Mouse (Mus musculus) adrenal gland, postnatal 4 days (tissue): ENCODE data around the gene Traf3ip3. TPM values are rescaled to one million over a fixed set of nuclear protein-coding genes. Genes with fewer than 3 reads are reported as not detected.

Experiments
- DNase-seq, 2 experiments: peaks; one replicate each; pipeline ENCODE4 v3.0.0; 2021 to 2022; ENCODE audit warnings: low spot score in 2 of 2, mixed read lengths in 2 of 2
- total RNA-seq, 2 experiments: library from RNA; stranded (reverse); gene quantifications; 2 replicates each; pipeline ENCODE4 v1.2.3; 2021

Traf3ip3 gene
- total RNA-seq, 2 experiments from 2014 or later: 3.5 to 7.7 TPM

DNA sequence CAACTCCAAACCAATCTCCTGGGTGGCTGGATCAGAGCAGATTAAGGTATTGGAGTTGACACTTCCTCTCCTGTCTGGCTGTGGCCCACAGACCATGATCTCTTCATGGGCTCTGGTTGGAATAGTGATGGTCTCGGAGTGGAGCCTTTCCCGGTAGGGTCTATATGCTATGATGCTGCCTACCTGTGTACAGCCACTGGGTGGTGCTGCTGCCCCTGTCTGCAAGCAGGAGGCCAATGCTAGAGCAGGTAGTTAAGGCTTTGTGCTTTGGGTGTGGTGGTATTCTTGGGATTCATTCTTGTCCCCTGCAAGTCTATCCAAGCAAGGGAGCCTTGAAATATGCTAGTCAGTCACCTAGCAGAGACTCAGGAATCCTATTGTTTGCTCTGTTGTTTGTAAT lies 6.7 kb upstream of the Traf3ip3 start:
- DNase-seq: peak in 1 of 2 experiments; percentile 11

DNA sequence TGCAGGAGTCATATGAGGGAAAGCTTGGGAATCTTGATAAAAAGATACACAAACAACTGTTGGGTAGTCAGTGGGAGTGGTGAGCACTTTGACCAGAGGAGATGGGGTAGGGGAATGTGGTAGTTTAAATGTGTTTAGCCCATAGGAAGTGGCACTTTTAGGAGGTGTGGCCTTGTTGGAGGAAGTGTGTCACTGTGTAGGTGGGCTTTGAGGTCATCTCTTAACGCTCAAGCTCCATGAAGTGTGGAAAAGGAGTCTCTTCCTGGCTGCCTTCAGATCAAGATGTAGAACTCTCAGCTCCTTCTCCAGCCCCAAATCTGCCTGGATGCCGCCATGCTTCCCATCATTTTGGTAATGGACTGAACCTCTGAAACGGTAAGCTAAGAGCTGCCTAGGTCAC lies 6.0 kb upstream of the Traf3ip3 start, which contains the start of gene Lamb3:
Gene Lamb3 (plus strand): TSS at position 197 of the 400 bp plus-strand sequence.
- no peak for DNase-seq

DNA sequence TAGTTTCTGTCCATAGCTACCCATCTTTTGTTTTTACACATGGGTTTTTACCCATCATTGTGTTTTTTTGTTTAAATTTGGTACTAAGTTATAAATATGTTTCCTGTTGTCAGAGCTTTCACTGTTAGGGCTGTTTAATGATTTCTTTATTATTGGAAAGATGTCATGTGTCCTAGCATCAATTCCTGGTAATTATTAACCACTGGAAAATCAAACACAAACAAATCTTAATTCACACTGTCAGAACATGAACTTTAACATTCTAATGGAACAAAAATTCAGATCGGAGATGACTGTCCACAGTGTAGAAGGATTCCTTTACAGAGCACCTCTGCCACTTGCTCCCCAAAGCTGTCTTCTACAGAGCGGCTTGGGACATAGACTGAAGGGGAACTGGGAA lies 3.9 kb upstream of the Traf3ip3 start:
- DNase-seq: no peak

DNA sequence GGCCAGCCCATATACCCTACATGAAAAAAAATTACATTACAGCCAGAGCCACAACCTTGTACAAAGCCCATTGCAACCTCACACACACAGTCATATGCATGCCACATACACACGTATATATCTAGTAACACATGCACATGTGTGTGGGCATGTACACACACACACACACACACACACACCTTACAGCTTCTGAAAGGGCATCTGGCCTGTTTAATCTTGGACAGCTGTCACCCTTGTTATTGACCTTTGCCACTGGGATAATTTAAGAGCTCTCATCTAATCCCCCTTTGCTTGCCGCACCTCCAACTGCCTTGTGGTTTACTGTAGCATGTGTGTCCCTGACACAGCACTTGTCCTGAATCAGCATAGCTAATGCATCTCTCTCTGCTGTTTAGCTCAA lies 2.3 kb upstream of the Traf3ip3 start:
- no peak for DNase-seq

DNA sequence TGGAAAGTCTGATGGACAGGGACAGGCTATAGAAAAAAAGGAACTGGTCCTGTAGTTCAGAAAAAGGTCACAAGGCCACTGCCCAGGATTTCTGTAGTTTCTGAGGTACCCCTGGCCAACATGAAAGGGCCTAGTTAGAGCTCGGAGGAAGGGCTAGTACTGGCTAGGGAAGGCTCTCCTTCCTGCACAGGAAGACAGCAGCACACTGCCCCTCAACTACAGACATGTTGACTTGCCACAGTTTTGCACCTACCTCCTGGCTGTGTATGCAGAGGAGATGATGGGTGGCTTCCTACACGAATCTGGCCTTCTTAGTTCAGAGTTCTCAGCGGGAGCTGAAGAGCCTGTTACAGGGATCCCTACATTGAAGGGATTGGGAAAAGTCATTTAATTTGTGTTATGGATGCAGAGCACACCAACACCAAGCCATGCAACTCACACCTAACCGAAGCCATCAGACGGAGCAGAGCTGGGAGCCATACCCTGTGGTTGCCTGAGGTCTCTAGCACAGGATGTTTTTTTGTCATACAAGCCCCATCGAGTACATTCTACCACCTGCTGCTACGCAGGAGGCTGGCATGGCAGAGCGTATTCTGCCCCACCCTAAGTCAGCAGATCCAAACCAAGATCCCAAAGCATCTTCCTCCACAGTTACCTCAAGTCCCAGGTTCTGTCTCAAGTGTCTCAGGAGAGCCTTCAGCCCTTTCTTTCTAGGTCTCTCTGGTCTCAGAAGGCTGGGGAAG lies 692 bp downstream of the Traf3ip3 start:
- no peak for DNase-seq

DNA sequence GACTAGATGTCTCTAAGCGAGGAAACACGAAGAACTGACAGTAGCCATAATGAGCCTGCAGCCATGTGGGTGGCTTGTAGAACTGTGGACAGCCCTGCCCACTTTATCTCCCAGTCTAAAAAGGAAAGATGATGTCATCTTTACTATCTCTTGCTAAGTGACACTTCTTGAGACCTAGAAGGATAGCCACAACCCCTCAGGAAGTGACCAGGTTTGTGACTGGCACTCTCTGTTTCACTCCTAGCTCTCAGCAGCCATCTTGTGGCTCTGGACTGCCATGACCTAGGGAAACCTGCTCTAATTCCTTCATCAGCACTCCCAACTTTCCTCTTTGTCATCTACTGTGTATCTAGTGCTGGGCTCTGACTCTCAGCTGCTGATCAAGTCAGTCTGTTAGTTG lies 3.2 kb downstream of the Traf3ip3 start:
- DNase-seq: no peak

DNA sequence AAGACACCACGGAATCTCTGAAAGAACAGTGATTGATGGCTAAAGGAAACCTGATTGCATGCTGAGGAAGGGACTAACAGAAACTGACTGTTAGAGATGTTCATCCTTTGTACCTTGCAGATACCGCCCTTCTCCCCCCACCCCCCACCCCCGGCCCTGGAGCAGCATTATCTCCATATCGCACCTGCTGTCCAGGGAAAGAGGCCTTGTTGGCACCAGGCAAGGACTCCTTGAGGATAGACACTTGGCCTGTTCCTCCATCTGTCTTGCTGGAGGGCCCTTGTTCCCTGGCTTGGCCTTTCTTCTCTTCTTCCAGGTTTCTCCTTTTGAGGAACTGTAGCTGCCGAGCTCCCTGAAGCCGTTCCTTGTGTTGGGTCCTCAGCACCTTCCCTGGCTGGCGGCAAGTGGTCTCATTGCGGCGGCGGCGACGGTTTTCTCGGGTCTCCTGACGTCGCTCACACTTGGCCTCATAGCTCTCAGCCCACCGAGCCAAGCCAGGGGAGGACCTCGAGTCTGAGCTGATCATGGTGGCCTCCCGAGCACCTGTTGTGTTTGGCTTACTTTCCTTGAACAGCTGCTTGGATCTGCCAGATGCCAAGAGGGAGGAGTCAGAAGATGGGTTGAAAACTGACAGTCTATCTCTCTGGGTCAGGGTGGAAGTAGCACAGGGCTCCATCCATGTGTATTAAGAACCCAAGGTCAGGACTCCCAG lies 3.9 kb downstream of the Traf3ip3 start:
- DNase-seq: no peak

DNA sequence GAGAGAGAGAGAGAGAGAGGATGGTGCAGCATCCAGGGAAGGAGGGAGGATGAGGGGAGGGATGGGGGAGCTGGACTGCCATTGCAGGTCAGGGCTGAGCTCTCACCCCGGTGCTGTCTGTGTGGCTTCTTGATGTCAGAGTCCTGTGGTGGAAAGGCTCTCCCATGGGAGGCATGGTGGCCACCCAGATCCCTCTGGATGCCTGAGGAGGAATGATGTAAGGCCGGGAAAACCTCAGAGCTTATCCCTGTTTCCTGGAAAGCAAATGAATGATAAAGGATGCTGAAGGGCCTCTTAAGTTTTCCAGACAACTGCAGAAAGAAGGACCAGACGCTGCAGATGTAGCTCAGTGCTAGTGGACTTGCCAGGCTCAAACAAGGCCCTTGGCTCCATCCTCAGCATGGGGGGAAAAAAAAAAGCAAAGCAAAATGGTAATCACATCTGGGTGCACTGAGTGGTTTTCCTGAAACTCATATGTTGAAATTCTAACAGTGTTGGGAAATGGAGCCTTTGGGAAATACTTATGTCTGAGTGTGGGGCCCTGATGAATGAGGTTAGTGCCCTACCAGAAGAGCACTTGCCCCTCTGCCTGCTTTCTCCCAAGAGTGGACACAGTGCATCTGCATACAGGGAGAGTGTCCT lies 6.2 kb downstream of the Traf3ip3 start:
- DNase-seq: no peak

DNA sequence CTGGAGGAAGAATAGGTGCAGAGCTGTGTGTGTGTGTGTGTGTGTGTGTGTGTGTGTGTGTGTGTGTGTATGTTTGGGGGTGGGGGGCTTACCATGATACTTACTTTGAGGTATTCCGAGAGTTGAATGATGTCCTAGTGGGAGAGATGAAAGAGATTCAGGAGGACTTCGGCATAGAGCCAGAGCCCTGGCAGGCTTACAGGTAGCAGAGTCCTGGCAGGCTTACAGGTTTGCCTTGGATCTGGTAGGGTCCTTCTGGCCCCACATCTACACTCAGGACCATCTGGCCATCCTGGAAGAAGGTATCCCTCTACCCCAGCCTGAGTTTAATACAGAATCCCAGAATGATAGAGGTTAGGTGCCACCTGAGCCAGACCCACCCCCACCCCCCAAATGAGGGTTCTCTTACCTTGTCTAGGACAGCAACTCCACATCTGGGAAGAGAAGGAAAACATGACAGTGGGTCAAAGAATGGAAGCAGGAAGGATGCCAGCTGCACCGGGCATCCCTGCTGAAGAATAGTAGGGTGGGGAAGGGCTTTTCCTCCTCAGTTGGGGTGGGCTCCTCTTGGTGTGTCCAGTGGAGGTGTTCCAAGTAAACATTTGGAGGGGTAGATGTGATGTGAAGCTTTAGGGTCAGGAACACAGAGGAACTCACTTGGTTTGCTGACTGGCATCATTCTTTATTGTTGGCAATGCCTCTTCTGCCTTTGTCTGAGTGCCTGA lies 6.9 kb downstream of the Traf3ip3 start:
- no peak for DNase-seq

DNA sequence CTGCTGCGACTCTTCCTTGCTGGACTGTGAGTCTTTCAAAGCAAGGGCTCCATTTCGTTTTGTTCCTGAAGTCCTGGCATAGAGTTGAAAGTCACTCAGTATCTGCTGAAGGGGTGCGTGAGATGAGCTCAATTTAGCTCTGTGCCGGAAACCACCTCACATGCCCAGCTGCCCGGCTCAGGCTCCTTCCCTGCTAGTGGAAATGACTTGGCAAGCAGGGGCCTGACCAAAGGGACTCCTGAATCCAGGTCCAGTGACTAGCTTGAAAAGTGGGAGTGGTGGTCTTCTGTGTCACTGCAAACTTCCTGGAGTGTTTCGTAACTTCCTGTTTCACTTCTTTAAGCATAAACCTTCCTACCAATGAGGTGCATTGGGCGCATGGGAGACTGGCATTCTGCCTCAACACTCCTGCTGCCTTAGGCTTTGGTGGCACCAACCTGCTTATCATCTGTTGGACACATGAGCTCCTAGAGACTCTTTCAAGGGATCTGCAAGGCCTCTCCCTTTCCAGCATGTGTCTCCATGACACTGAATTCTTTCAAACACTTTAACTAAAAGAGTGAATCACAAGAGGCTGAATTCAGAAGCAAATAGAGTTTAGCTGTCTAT lies 9.7 kb downstream of the Traf3ip3 start:
- DNase-seq: no peak

DNA sequence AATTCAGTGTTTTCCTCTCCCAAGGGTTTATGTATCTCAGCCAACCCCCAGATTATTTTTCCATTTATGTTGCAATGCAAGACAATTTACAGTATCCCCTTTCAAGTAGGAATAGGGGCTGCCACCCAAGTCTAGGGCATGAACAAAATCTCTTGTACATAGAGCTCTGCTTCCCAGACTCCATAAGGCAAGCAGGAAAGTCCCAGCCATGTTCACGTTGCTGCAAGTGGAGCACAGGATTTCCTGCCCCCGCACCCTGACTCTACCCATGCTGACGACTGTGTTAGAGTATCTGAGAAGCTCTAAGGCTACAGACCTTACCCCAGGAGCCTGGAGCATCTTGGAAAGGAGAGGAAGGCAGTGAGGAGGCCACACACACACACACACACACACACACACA lies 11.7 kb downstream of the Traf3ip3 start:
- no peak for DNase-seq

DNA sequence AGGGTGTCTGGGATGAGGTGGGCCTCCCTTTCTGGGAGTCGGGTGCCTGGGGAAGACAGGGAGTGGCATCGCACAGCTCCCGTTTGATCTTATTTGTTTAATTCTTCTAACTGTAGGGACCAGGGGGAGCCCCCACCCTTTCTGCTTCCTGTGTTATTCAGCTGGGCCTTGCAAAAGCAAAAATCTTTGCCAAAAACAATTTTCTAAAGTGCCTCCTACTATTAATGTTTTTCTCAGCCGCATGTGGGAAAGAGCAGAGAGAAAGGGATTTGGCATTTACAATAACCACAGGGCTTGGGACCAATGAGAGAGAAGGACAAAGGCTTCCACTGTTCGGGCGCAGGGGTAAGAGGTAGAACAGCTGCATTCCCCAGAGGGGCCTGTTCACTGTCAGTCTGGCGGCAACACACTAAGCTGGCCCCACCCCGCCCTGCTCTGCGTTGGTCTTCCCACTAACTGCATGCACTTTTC lies 12.3 kb downstream of the Traf3ip3 start:
- DNase-seq: no peak

DNA sequence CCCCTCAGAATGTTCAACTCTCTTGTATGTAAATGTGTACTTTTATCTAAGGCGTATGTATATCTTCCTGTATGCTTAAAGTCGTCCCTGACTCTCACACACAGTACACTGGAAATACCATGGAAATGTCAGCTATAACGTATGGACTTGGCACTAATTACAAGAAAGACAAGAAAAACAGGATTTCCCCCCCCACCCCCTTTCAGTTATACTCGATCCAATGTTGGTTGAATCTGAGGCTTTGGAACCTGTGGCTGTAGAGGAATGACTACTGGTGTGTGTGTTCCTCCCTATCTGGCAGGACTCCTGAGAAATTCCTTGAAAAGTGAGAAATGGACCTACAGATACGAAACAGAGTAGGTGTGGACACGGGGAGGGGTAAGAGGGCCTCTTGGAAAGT lies 13.2 kb downstream of the Traf3ip3 start:
- no peak for DNase-seq

DNA sequence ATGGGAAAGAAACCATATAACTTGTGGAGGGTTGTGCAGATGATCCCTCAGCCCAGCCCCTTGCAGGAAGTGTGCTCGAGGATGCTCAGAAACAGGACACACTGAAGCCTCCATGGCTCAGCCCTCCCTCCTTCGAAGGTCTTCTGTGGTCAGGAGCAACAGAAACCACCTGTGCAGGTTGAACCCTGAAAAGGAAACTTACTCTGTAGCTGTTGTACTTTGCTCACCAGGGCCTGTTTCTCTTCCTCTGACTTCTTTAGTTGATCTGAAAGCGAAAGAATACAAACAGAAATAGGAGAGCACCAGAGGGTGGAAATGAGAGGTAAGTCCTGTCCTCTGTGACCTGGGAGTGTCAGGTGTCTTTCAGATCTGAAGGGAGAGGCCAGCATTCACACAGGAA lies 20.4 kb downstream of the Traf3ip3 start:
- DNase-seq: no peak

DNA sequence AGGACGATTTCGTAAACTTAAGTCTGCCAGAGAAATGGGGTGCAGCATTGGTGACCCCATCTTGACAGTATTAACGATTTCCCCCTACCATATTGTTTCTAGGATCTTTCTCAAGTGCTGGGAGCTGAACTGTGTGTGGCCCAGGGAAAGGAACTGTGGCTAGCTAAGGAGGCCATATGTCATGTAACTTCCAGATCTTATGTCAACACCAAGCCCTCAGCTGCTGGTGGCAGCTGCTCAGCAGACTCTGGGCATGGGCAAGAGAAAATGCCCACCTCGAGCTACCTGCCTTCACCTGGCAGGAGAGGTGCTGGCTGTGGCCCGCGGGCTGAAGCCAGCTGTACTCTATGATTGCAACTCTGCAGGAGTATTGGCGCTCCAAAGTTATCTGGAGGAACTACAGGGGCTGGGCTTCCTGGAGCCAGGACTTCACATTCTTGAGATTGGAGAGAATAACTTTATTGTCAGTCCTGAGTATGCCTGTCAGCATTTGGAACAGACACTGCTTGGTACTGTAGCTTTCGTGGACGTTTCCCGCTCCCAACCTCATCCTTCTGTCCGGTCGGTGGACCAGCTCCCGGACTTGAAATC lies 27.3 kb downstream of the Traf3ip3 start:
- no peak for DNase-seq

DNA sequence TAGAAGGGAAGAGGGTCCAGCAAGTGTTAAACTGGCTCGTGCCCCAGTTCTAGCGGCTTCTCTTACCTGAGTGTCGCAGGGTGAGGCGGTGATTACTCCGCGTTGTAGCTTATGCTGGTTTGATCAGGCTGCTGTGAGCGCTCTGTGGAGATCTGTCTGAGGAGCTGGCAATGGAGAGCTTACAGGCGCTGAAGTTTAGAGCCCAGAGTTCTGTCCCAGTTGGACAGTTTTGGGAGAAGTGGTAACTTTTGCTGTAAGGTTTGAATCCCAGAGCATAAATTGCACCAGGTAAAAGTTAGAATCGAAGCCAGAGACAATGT lies 27.7 kb downstream of the Traf3ip3 start:
- no peak for DNase-seq

DNA sequence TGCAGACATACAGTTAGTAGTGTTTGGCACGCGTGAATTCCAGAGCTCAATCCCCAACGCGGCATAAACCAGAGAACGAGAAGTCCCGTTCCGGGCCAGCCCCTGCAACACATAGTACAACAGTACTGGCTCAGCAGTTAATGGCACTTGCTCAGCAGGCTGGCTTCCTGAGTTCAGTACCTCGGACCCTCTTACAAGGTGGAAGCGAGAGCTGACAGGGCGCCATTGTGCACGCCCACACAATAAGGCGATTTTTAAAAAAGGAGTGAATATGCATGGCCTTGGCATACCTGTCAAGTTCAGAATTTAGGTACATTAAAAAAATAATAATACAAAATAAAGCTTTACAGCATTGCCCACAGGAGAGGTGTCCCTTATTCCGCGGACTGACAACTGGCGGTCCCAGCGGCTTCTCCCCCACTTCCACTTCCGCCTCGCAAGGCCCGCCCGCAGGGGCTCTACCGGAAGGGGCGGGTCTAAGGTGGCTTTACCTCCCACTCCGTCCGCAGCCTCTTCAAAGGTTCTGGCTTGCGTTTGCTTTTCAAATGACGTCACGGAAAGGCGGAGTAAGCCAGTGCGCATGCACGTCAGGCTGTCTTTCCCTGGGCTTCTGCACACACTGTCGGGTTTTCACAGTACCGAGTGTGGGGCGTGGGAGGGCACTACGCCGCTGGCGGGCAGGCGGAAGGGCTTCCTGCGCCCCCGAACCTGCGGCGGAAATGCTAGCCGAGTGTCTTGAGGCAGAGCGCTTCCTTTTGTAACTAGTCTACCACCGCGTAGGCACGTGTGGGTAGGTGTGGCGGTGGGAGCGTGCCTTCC lies 28.3 kb downstream of the Traf3ip3 start:
- peak; percentile 67 to 86 for DNase-seq

DNA sequence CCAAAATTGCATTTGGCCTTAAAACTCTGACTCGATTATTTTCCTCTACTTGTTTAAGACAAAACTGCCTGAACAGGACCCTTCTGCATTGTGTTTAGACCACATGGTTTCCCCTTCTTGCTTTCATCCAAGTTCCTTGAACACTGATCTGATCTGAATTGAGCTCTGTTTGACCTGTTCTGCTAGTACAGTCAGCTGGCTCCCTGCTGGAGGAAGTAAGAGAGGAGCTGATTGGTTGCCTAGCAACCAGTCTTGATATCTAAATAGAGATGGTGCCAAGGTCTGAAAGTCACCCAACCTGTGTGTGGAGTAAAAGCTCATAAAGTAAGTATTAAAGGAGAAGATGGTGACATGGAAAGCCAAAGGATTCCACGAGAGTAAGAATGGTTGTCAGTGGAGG lies 31.6 kb downstream of the Traf3ip3 start:
- no peak for DNase-seq

DNA sequence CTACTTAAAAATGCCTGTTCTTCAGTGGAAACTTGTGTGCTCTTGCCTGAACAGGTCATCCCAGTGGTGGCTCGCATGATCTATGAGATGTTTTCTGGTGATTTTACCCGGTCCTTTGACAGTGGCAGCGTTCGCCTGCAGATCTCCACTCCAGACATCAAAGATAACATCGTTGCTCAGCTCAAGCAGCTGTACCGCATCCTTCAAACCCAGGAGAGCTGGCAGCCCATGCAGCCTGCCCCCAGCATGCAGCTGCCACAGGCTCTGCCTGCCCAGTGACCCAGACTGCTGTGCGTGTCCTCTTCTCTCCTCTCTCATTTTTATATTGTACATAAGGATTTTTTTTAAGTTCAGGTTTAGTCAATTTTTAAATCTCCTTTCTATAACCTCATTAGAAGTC lies 32.3 kb downstream of the Traf3ip3 start:
- no peak for DNase-seq

DNA sequence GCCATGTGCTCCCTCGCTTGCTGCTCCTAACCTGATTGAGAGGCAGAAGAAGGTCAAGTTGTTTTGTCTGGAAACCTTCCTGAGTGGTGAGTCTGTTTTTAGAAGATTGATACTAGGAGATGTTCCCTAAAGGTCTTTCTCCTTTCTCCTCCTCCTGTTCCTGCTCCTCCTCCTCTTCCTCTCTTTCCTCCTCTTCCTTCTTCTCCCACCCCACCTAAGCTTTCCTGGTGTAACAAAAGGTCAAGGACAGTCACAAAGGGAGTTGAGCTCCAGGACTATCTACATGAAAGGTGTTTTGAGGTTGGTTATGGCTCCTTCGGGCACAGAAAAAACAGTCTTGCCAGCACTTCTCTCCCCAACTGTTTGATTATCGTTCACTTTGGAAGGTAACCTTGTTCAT lies 33.8 kb downstream of the Traf3ip3 start, which contains the start of gene A130010J15Rik:
Gene A130010J15Rik (plus strand): TSS at position 301 of the 400 bp plus-strand sequence.
- no peak for DNase-seq
